Mouse (Mus musculus): Measurements from ENCODE around the gene Ctsw.

DNA sequence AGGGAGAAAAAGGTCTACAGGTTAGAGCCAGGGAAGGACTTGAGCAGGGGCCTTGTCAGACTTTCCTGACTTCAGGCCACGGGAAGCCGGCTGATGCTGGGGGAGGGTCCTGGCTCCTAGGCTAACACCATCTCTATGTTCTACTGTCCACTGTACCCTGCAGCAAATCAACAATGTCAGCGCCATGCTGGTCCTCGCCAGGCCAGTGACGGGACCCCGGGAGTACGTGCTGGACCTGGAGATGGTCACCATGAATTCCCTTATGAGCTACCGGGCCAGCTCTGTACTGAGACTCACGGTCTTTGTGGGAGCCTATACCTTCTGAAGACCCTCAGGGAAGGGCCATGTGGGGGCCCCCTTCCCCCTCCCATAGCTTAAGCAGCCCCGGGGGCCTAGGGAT is 13.1 kb upstream of the Ctsw start:
- TF ChIP-seq POLR2A (IDR thresholded peaks at IDR 0.05; ENCODE audit: extremely low read depth, insufficient read depth, low read length) (no peak), CTCF (IDR thresholded peaks at IDR 0.05; ENCODE audit: low read depth, low read length) (no peak)
